Mouse (Mus musculus): Measurements from ENCODE around the gene Ppp3cb. TPM values are rescaled to one million over a fixed set of nuclear protein-coding genes. Genes with fewer than 3 reads are reported as not detected.

Gene Ppp3cb
- polyA plus RNA-seq, 1 experiment from 2014 or later: 24.4 TPM

GRCm38 (mm10) chr14:20565256-20566021 lies 19.1 kb upstream of the Ppp3cb start:
- Histone ChIP-seq H3K27me3 (replicated peaks; ENCODE audit: control insufficient read depth, insufficient read depth, low read length) (no peaks in the 10 kb centered on the region), H3K9me3 (ENCODE audit: control insufficient read depth) (no peaks in the 10 kb centered on the region), H3K36me3 (ENCODE audit: control insufficient read depth, insufficient read depth) (peaks cover 39% of the 10 kb centered on the region), H3K9ac (ENCODE audit: low read depth, low read length) (no peak overlapping the region), H3K4me3 (ENCODE audit: low read depth, low read length) (no peak overlapping the region), H3K4me2 (replicated peaks; ENCODE audit: low read depth) (no peak overlapping the region), H3K27ac (ENCODE audit: low read depth, low read length) (no peak overlapping the region), H3K4me1 (replicated peaks; ENCODE audit: control insufficient read depth, insufficient read depth, low read length) (no peaks in the 10 kb centered on the region)
- WGBS: 63% methylated on average over 9 of the region's 9 CpGs
- ATAC-seq: no peak
- TF ChIP-seq CTCF (IDR thresholded peaks at IDR 0.05; ENCODE audit: low read depth): no peak

GRCm38 (mm10) chr14:20564692-20565091 lies 18.3 kb upstream of the Ppp3cb start:
- H3K4me3 ChIP-seq (ENCODE audit: low read depth, low read length): no peak overlapping the region
- no peak for ATAC-seq
- no peak overlapping the region for H3K4me2 ChIP-seq (replicated peaks; ENCODE audit: low read depth)
- H3K9me3 ChIP-seq (ENCODE audit: control insufficient read depth): no peaks in the 10 kb centered on the region
- peak; percentile 50 for TF ChIP-seq CTCF (IDR thresholded peaks at IDR 0.05; ENCODE audit: low read depth)
- no peaks in the 10 kb centered on the region for H3K4me1 ChIP-seq (replicated peaks; ENCODE audit: control insufficient read depth, insufficient read depth, low read length)
- H3K36me3 ChIP-seq (ENCODE audit: control insufficient read depth, insufficient read depth): peaks cover 37% of the 10 kb centered on the region
- no peak overlapping the region for H3K9ac ChIP-seq (ENCODE audit: low read depth, low read length)
- H3K27me3 ChIP-seq (replicated peaks; ENCODE audit: control insufficient read depth, insufficient read depth, low read length): no peaks in the 10 kb centered on the region
- no peak overlapping the region for H3K27ac ChIP-seq (ENCODE audit: low read depth, low read length)
- WGBS: 77% methylated on average over 12 of the region's 12 CpGs

DNA sequence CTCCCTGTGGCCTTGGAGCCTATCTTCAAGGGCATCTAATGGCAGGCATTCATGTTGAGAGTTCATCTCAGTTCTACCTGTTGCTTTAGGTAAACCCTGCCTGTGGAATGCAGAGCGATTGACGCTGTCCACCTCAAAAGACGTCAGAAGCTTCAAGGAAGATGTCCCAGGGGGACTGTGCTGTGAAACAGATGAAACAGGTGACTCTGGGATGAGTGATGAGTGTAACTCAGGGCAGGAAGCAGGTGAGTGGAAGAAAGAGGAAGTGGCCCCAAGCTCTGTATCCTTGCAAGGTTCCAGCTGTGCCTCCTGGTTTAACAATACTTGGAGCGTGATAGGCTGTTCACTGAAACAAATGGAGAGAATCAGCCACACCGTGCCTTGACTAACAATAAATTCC lies 15.5 kb upstream of the Ppp3cb start:
- Histone ChIP-seq H3K9me3 (ENCODE audit: control insufficient read depth) (no peaks in the 10 kb centered on the region), H3K4me2 (replicated peaks; ENCODE audit: low read depth) (no peak overlapping the region), H3K4me3 (ENCODE audit: low read depth, low read length) (no peak overlapping the region), H3K9ac (ENCODE audit: low read depth, low read length) (no peak overlapping the region), H3K27ac (ENCODE audit: low read depth, low read length) (no peak overlapping the region), H3K36me3 (ENCODE audit: control insufficient read depth, insufficient read depth) (peaks cover 36% of the 10 kb centered on the region), H3K27me3 (replicated peaks; ENCODE audit: control insufficient read depth, insufficient read depth, low read length) (no peaks in the 10 kb centered on the region), H3K4me1 (replicated peaks; ENCODE audit: control insufficient read depth, insufficient read depth, low read length) (no peaks in the 10 kb centered on the region)
- 93% methylated on average over 5 of the region's 5 CpGs for WGBS
- no peak for ATAC-seq
- TF ChIP-seq CTCF (IDR thresholded peaks at IDR 0.05; ENCODE audit: low read depth): no peak

- peaks cover 11% of the 10 kb centered on the region for H3K36me3 ChIP-seq (ENCODE audit: control insufficient read depth, insufficient read depth)
- WGBS: 68% methylated on average over 2 of the region's 2 CpGs
- H3K9ac ChIP-seq (ENCODE audit: low read depth, low read length): no peak overlapping the region
- no peak overlapping the region for H3K4me3 ChIP-seq (ENCODE audit: low read depth, low read length)
- no peak overlapping the region for H3K4me2 ChIP-seq (replicated peaks; ENCODE audit: low read depth)
- H3K27ac ChIP-seq (ENCODE audit: low read depth, low read length): no peak overlapping the region
- ATAC-seq: no peak
- H3K27me3 ChIP-seq (replicated peaks; ENCODE audit: control insufficient read depth, insufficient read depth, low read length): no peaks in the 10 kb centered on the region
- no peaks in the 10 kb centered on the region for H3K4me1 ChIP-seq (replicated peaks; ENCODE audit: control insufficient read depth, insufficient read depth, low read length)
- H3K9me3 ChIP-seq (ENCODE audit: control insufficient read depth): no peaks in the 10 kb centered on the region
- no peak for TF ChIP-seq CTCF (IDR thresholded peaks at IDR 0.05; ENCODE audit: low read depth)
Measured at GRCm38 (mm10) chr14:20550136-20550535, 3.8 kb upstream of the Ppp3cb start.

DNA sequence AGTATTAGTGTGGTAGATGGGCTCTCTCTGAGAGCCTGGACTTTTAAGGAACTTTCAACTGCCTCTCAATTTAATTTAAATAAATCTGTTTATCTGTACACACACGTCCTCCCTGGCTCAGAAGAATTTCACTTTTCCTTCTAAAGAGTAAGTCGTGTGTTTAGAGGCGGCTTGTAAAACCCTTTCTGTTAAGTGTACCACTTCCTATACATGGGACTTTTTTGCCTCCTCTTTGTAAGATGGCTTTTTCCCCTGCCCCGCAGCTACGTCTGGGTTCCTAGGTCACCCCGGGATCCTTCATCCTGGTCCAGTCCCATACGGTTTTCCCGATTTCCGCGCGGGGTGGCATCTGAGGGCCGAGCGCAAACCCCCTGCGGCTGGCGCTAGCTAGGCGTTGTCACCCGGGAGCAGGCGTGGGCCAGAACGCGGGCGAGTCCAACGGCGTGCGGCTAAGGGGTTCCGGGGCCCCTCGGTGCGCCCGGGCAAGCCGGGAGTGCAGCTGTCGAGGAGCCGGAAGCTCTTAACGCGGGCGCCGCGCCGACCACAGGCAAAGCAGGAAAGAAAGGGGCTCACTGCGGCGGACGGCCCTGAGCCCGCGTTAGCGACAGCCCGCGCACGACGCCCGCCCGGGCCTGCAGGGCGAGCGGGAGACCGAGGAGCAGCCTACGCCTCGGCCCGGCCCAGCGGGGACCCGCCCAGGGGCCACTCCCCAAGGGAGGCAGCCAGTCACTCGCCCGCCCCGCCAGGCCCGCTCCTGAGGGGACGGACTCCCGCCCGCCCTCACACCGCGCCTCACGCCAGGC lies 643 bp downstream of the Ppp3cb start:
- H3K4me2 ChIP-seq (replicated peaks; ENCODE audit: low read depth): peak overlapping the region; percentile 63
- WGBS: under 1% methylated on average over 61 of the region's 67 CpGs
- H3K27me3 ChIP-seq (replicated peaks; ENCODE audit: control insufficient read depth, insufficient read depth, low read length): no peaks in the 10 kb centered on the region
- peak; percentile 99 for ATAC-seq
- peak overlapping the region; percentile 72 for H3K4me3 ChIP-seq (ENCODE audit: low read depth, low read length)
- H3K4me1 ChIP-seq (replicated peaks; ENCODE audit: control insufficient read depth, insufficient read depth, low read length): no peaks in the 10 kb centered on the region
- peaks cover 11% of the 10 kb centered on the region for H3K36me3 ChIP-seq (ENCODE audit: control insufficient read depth, insufficient read depth)
- H3K9ac ChIP-seq (ENCODE audit: low read depth, low read length): peak overlapping the region; percentile 92
- TF ChIP-seq CTCF (IDR thresholded peaks at IDR 0.05; ENCODE audit: low read depth): no peak
- H3K27ac ChIP-seq (ENCODE audit: low read depth, low read length): peak overlapping the region; percentile 99
- H3K9me3 ChIP-seq (ENCODE audit: control insufficient read depth): no peaks in the 10 kb centered on the region
